ENCODE assay signal across 25 mouse cellular contexts in the genomic region with DNA sequence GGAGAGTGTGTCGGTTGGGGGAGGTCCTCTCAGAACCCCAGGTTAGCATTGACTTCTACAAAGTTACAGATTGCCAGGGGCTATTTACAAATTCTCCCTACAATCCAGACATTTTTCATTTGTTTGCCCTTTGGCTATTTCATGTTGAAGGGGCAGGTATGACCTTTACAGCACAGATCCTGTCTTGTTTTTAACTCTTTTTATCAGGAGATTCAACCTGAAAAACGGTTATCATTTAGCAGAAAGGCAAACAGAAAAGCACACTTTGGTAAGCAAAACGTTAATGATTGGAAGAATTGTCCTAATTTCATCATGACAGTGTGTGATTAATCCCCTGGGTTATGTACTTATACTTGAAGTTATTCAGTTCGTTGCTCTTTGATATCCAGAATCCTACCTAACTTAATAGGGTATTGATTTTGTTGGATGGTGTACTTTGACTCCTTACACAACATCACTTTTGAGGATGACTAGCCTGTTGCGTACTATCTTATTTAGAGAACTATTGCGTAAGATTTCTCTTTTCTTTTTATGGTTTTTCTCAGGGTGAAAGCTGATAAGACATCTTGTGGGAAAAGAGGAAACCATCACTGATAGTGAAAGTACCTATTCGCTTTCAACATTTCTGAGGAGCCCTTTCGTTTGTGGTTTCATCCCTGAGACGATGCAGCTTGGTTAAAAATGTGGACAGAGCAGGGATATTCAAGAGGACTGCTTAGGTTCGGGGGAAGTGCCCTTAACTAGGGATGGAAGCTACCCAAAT. TPM values are rescaled to one million over a fixed set of nuclear protein-coding genes. Genes with fewer than 3 reads are reported as not detected.
DNase-seq lines count a peak whose midpoint lies in the region; ATAC-seq and TF ChIP-seq lines count a peak whose summit lies in the region.
"Had no signal": no experiment of that assay in that cellular context is flagged by ENCODE, and none has a peak within 500 bp of the region (broad histone marks: within the 10 kb centered on the region; RNA-seq: fewer than 3 reads in every experiment).

No protein-coding gene starts in this region.

- no peak for TF ChIP-seq CTCF in G1E (IDR thresholded peaks at IDR 0.05; ENCODE audit: low read depth, low read length)

- H3K9me3 ChIP-seq in G1E (replicated peaks): no peaks in the 10 kb centered on the region
- H3K9me3 ChIP-seq in liver, embryonic 12.5 days (replicated peaks): no peaks in the 10 kb centered on the region
- no peaks in the 10 kb centered on the region for H3K9me3 ChIP-seq in neural tube, embryonic 15.5 days (replicated peaks)
- no peaks in the 10 kb centered on the region for H3K9me3 ChIP-seq in hindbrain, embryonic 14.5 days (ENCODE audit: control insufficient read depth, low read length)
- H3K9me3 ChIP-seq: embryonic facial prominence, embryonic 12.5 days; heart, embryonic 10.5 days; limb, embryonic 15.5 days had no signal

- H3K36me3 ChIP-seq in G1E (replicated peaks): peaks cover 39% of the 10 kb centered on the region
- H3K36me3 ChIP-seq in liver, embryonic 12.5 days: peaks cover 6% of the 10 kb centered on the region; the same call in 1 of the 2 replicates
- H3K36me3 ChIP-seq in neural tube, embryonic 15.5 days: no peaks in the 10 kb centered on the region
- no peaks in the 10 kb centered on the region for H3K36me3 ChIP-seq in hindbrain, embryonic 14.5 days (replicated peaks; ENCODE audit: control insufficient read depth, insufficient read depth)
- H3K36me3 ChIP-seq: embryonic facial prominence, embryonic 12.5 days; heart, embryonic 10.5 days; limb, embryonic 15.5 days had no signal

- peaks cover 43% of the 10 kb centered on the region for H3K4me1 ChIP-seq in G1E (ENCODE audit: insufficient read depth, low read depth, low read length)
- peaks cover 26% of the 10 kb centered on the region for H3K4me1 ChIP-seq in liver, embryonic 12.5 days
- no peaks in the 10 kb centered on the region for H3K4me1 ChIP-seq in neural tube, embryonic 15.5 days
- H3K4me1 ChIP-seq in hindbrain, embryonic 14.5 days (replicated peaks; ENCODE audit: control insufficient read depth, insufficient read depth, low read length): no peaks in the 10 kb centered on the region
- H3K4me1 ChIP-seq: embryonic facial prominence, embryonic 12.5 days; heart, embryonic 10.5 days; limb, embryonic 15.5 days had no signal

- no peaks in the 10 kb centered on the region for H3K27me3 ChIP-seq in G1E (ENCODE audit: insufficient read depth, low read length)
- peaks cover 38% of the 10 kb centered on the region for H3K27me3 ChIP-seq in liver, embryonic 12.5 days (replicated peaks)
- H3K27me3 ChIP-seq in neural tube, embryonic 15.5 days (replicated peaks): peaks cover 40% of the 10 kb centered on the region
- H3K27me3 ChIP-seq in hindbrain, embryonic 14.5 days (ENCODE audit: control insufficient read depth, insufficient read depth, low read length): peaks cover 42% of the 10 kb centered on the region

- DNase-seq in 416B (ENCODE audit: low read depth): peak; percentile 85
- no peak for DNase-seq in G1E (ENCODE audit: low spot score)
- no peak for DNase-seq in hindbrain, embryonic 14.5 days (ENCODE audit: low spot score)
- DNase-seq in left cerebral cortex, postnatal 25 days (ENCODE audit: low spot score in 2 of 2): no peak
- DNase-seq: adrenal gland, postnatal 25 days; B cell, adult 2 months; cerebellum, adult 8-10 months; gastrocnemius, adult 2 months; heart, postnatal 4 days; kidney, adult 9 months; kidney, postnatal 36 days; layer of hippocampus, adult 9-11 months; thymus, adult 2 months had no signal

- WGBS in liver, embryonic 12.5 days (ENCODE audit: insufficient replicate concordance): 21% methylated on average over 10 of the region's 10 CpGs
- 83% methylated on average over 10 of the region's 10 CpGs for WGBS in neural tube, embryonic 15.5 days
- WGBS in hindbrain, embryonic 14.5 days: 84% methylated on average over 10 of the region's 10 CpGs

- ATAC-seq in G1E (ENCODE audit: extremely low read depth, insufficient number of reproducible peaks, low FRiP score, poor library complexity, severe bottlenecking): peak; percentile 28; the same call in 1 of the 2 replicates
- no peak for ATAC-seq in liver, embryonic 12.5 days
- ATAC-seq in megakaryocyte, adult 5-6 weeks (ENCODE audit: poor library complexity, severe bottlenecking): peak; percentile 65
- no peak for ATAC-seq in neural tube, embryonic 15.5 days (ENCODE audit: low FRiP score)
- no peak for ATAC-seq in hindbrain, embryonic 14.5 days (ENCODE audit: low FRiP score)
- ATAC-seq: forebrain, embryonic 14.5 days; hindbrain, postnatal 0 days; intestine, embryonic 16.5 days; lung, postnatal 0 days had no signal

- H3K4me3 ChIP-seq in G1E (ENCODE audit: low read depth, low read length): no peak overlapping the region
- no peak overlapping the region for H3K4me3 ChIP-seq in liver, embryonic 12.5 days
- H3K4me3 ChIP-seq in neural tube, embryonic 15.5 days (replicated peaks): no peak overlapping the region
- no peak overlapping the region for H3K4me3 ChIP-seq in hindbrain, embryonic 14.5 days (replicated peaks; ENCODE audit: low read length)
- H3K4me3 ChIP-seq: embryonic facial prominence, embryonic 12.5 days; gastrocnemius, adult 2 months; heart, embryonic 10.5 days; limb, embryonic 15.5 days had no signal

- 0 out of 2 replicates have a peak overlapping the region, but pooled peaks have one; percentile 10 for H3K27ac ChIP-seq in liver, embryonic 12.5 days
- H3K27ac ChIP-seq in neural tube, embryonic 15.5 days (replicated peaks): no peak overlapping the region
- no peak overlapping the region for H3K27ac ChIP-seq in hindbrain, embryonic 14.5 days
- H3K27ac ChIP-seq: embryonic facial prominence, embryonic 12.5 days; gastrocnemius, adult 2 months; heart, embryonic 10.5 days; hindbrain, postnatal 0 days; limb, embryonic 15.5 days; macrophage had no signal

- no peak overlapping the region for H3K4me2 ChIP-seq in liver, embryonic 12.5 days
- H3K4me2 ChIP-seq in neural tube, embryonic 15.5 days: no peak overlapping the region
- no peak overlapping the region for H3K4me2 ChIP-seq in hindbrain, embryonic 14.5 days (replicated peaks)
- H3K4me2 ChIP-seq: embryonic facial prominence, embryonic 12.5 days; limb, embryonic 15.5 days; midbrain, embryonic 11.5 days had no signal

- intact Hi-C loops in left cerebral cortex, postnatal 25 days (cut with DNase I): no loop called here

- no peak overlapping the region for H3K9ac ChIP-seq in liver, embryonic 12.5 days
- no peak overlapping the region for H3K9ac ChIP-seq in neural tube, embryonic 15.5 days (replicated peaks)
- H3K9ac ChIP-seq in hindbrain, embryonic 14.5 days: no peak overlapping the region
- H3K9ac ChIP-seq: embryonic facial prominence, embryonic 12.5 days; limb, embryonic 15.5 days had no signal

RNA-seq across cellular contexts. Expression of gene Hhex, which starts 8.1 kb away (rescaled TPM):
- total RNA-seq in G1E (2014; fragmentation: Nextera tagmentation) (70.5 and 74.0 TPM in 2 replicates), G1E (2017) (33.6 and 45.2 TPM in 2 replicates)
- polyA plus RNA-seq in G1E (2012): 214 and 327 TPM in 2 replicates
- 38.9 and 39.8 TPM in 2 replicates for polyA plus RNA-seq in liver, embryonic 12.5 days (2016; fragmentation: Nextera tagmentation; extraction: Ambion mirVana)
- 113 and 118 TPM in 2 replicates for total RNA-seq in megakaryocyte, adult 5-6 weeks (2015)
- total RNA-seq in megakaryocyte, adult 5-6 weeks (2017): 26.5 and 34.9 TPM in 2 replicates
- polyA plus RNA-seq in neural tube, embryonic 15.5 days (2015; fragmentation: Nextera tagmentation; extraction: Ambion mirVana): 6.1 and 7.2 TPM in 2 replicates
- polyA plus RNA-seq in hindbrain, embryonic 14.5 days (2014; fragmentation: Nextera tagmentation; extraction: Ambion mirVana): 4.1 and 5.1 TPM in 2 replicates
- 1 to 10 TPM; 1.9 to 3.4 TPM for total RNA-seq in left cerebral cortex, postnatal 25 days (2021)

Comparison
In these comparisons a context has a peak if more than half of its experiments do, and no peak if none do; other contexts are left out.
1. ATAC-seq: peak in G1E (single experiment) and megakaryocyte, adult 5-6 weeks (single experiment); none in liver, embryonic 12.5 days (single experiment), neural tube, embryonic 15.5 days (single experiment) and hindbrain, embryonic 14.5 days (single experiment).